ENCODE assay signal across 25 mouse cellular contexts in the genomic region with DNA sequence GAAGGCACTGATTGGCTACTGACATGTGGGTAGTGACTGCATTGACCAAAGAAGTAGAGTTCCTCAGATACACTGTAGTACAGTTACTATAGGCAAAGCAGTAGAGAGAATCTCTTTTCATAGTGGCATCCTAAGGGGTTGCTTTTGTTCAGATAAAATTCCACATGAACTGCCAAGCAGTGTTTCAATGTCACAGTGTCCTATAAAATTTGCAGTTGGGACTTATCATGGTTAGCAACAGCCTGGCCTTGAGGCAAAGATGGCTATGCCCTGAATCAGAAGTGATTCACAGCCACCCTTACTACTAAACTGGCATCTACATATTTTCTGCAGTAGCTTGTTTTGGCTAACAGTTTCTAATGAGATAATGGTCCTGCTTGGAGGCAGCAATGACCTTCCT. TPM values are rescaled to one million over a fixed set of nuclear protein-coding genes. Genes with fewer than 3 reads are reported as not detected.
DNase-seq lines count a peak whose midpoint lies in the region; ATAC-seq and TF ChIP-seq lines count a peak whose summit lies in the region.
"Had no signal": no experiment of that assay in that cellular context is flagged by ENCODE, and none has a peak within 500 bp of the region (broad histone marks: within the 10 kb centered on the region; RNA-seq: fewer than 3 reads in every experiment).

No protein-coding gene starts in this region.

- H3K27ac ChIP-seq in heart, embryonic 15.5 days: 0 out of 2 replicates have a peak overlapping the region, but pooled peaks have one; percentile 31
- H3K27ac ChIP-seq in kidney, adult 2 months (ENCODE audit: insufficient read depth, low read depth, low read length): no peak overlapping the region
- H3K27ac ChIP-seq: embryonic facial prominence, embryonic 15.5 days; forebrain, embryonic 10.5 days; gastrocnemius, adult 2 months; hindbrain, embryonic 12.5 days had no signal

- H3K27me3 ChIP-seq in heart, embryonic 15.5 days: no peaks in the 10 kb centered on the region
- no peaks in the 10 kb centered on the region for H3K27me3 ChIP-seq in kidney, adult 2 months (replicated peaks; ENCODE audit: control insufficient read depth, insufficient read depth, low read length)
- H3K27me3 ChIP-seq: CH12.LX; embryonic facial prominence, embryonic 15.5 days; hindbrain, embryonic 12.5 days had no signal

- H3K9me3 ChIP-seq in heart, embryonic 15.5 days (replicated peaks): no peaks in the 10 kb centered on the region
- H3K9me3 ChIP-seq: embryonic facial prominence, embryonic 15.5 days; forebrain, embryonic 10.5 days; hindbrain, embryonic 12.5 days had no signal

- DNase-seq in adrenal gland, adult 2 months: peak; percentile 66
- DNase-seq in adrenal gland, adult 18-20 months (ENCODE audit: low spot score in 2 of 2): no peak
- no peak for DNase-seq in heart, postnatal 14 days
- peak; percentile 3 for DNase-seq in 3T3-L1 (ENCODE audit: low read depth, low spot score)
- DNase-seq in adrenal gland, postnatal 10 days: peak; percentile 6
- no peak for DNase-seq in urinary bladder, postnatal 14 days (ENCODE audit: low spot score)
- DNase-seq in kidney, adult 2 months: no peak
- DNase-seq: cerebellum, adult 11 months; cerebellum, adult 8-10 months; cerebellum, postnatal 14 days; embryo, embryonic 11 days; gastrocnemius, adult 2 months; gastrocnemius, postnatal 25 days; heart, postnatal 36 days; kidney, adult 9 months had no signal

- no peak overlapping the region for H3K9ac ChIP-seq in heart, embryonic 15.5 days
- H3K9ac ChIP-seq: embryonic facial prominence, embryonic 15.5 days; hindbrain, embryonic 12.5 days had no signal

- no peak for TF ChIP-seq POLR2A in kidney, adult 2 months (IDR thresholded peaks at IDR 0.05; ENCODE audit: low read depth, low read length)

- no peak overlapping the region for H3K4me3 ChIP-seq in heart, embryonic 15.5 days
- H3K4me3 ChIP-seq in kidney, adult 2 months (ENCODE audit: insufficient read depth, low read depth, low read length): no peak overlapping the region
- H3K4me3 ChIP-seq: embryonic facial prominence, embryonic 15.5 days; erythroblast, embryonic 14.5 days; forebrain, embryonic 10.5 days; gastrocnemius, adult 2 months; hindbrain, embryonic 12.5 days had no signal

- 0 out of 2 replicates have a peak, but pooled peaks have one; percentile 10 for ATAC-seq in heart, embryonic 15.5 days (replicated peaks; ENCODE audit: insufficient number of reproducible peaks, insufficient read depth, low FRiP score, low read depth)
- ATAC-seq: forebrain, embryonic 14.5 days; hindbrain, embryonic 16.5 days; inflammation-experienced regulatory T-cells, adult 6 months; intestine, postnatal 0 days had no signal

- H3K36me3 ChIP-seq in heart, embryonic 15.5 days: no peaks in the 10 kb centered on the region
- H3K36me3 ChIP-seq in kidney, adult 2 months (ENCODE audit: control insufficient read depth, insufficient read depth, low read length): no peaks in the 10 kb centered on the region
- H3K36me3 ChIP-seq: embryonic facial prominence, embryonic 15.5 days; forebrain, embryonic 10.5 days; hindbrain, embryonic 12.5 days had no signal

- intact Hi-C loops in heart, postnatal 14 days (cut with DNase I): no loop called here

- no peak for TF ChIP-seq CTCF in kidney, adult 2 months (conservative IDR thresholded peaks at IDR 0.05; ENCODE audit: insufficient read depth, insufficient read length, low read depth, low read length)

- 0 out of 2 replicates have a peak, but pooled peaks cover 5% of the 10 kb centered on the region for H3K4me1 ChIP-seq in heart, embryonic 15.5 days (replicated peaks)
- no peaks in the 10 kb centered on the region for H3K4me1 ChIP-seq in kidney, adult 2 months (ENCODE audit: control insufficient read depth, insufficient read depth, low read length)
- H3K4me1 ChIP-seq: embryonic facial prominence, embryonic 15.5 days; forebrain, embryonic 10.5 days; hindbrain, embryonic 12.5 days had no signal

- H3K4me2 ChIP-seq in heart, embryonic 15.5 days: no peak overlapping the region
- H3K4me2 ChIP-seq: embryonic facial prominence, embryonic 15.5 days; hindbrain, embryonic 12.5 days had no signal

RNA-seq across cellular contexts. Expression of gene Slc9a7, which starts 11.7 kb away (rescaled TPM):
- total RNA-seq in adrenal gland, adult 2 months (2021): 10 to 100 TPM; 16.6 to 35.5 TPM
- polyA plus RNA-seq in adrenal gland, adult 2 months (2012; rRNA removed): 5.2 and 6.8 TPM in 2 replicates
- total RNA-seq in adrenal gland, adult 18-20 months (2021): 10 to 100 TPM; 21.1 to 26.5 TPM
- 4.7 and 6.2 TPM in 2 replicates for polyA plus RNA-seq in heart, embryonic 15.5 days (2015; fragmentation: Nextera tagmentation; extraction: Ambion mirVana)
- 1 to 10 TPM; 5.3 to 9.2 TPM for total RNA-seq in heart, postnatal 14 days (2021)
- 1 to 10 TPM; 7.1 to 9.7 TPM for total RNA-seq in adrenal gland, postnatal 10 days (2021)
- polyA plus RNA-seq in kidney, adult 2 months (2012; rRNA removed): 1.2 and 1.9 TPM in 2 replicates
- polyA plus RNA-seq: erythroblast, embryonic 14.5 days had no signal

Comparison
In these comparisons a context has a peak if more than half of its experiments do, and no peak if none do; other contexts are left out.
1. DNase-seq: peak in adrenal gland, adult 2 months (single experiment), 3T3-L1 (single experiment) and adrenal gland, postnatal 10 days (single experiment); none in adrenal gland, adult 18-20 months (0 of 2), heart, postnatal 14 days (0 of 2), urinary bladder, postnatal 14 days (single experiment) and kidney, adult 2 months (single experiment).